In genomic region chr14:8392181-8392825, GRCm38 (mm10) we compare ENCODE assay signal across 19 mouse cellular contexts. TPM values are rescaled to one million over a fixed set of nuclear protein-coding genes. Genes with fewer than 3 reads are reported as not detected.
DNase-seq lines count a peak whose midpoint lies in the region.
"Had no signal": no experiment of that assay in that cellular context is flagged by ENCODE, and none has a peak within 500 bp of the region (broad histone marks: within the 10 kb centered on the region; RNA-seq: fewer than 3 reads in every experiment).

No protein-coding gene starts in this region.

- peak; percentile 45 for DNase-seq in adrenal gland, postnatal 14 days
- no peak for DNase-seq in adrenal gland, adult 18-20 months (ENCODE audit: low spot score in 2 of 2)
- peak; percentile 5 to 7 for DNase-seq in layer of hippocampus, adult 8-10 months (ENCODE audit: low spot score in 2 of 2)
- no peak for DNase-seq in layer of hippocampus, adult 11-12 months (ENCODE audit: low spot score)
- peak; percentile 58 to 63 for DNase-seq in right cerebral cortex, postnatal 10 days (ENCODE audit: low spot score in 2 of 2)
- DNase-seq in right cerebral cortex, postnatal 36 days (ENCODE audit: low spot score in 2 of 2): no peak
- peak; percentile 16 to 19 for DNase-seq in layer of hippocampus, postnatal 14 days (ENCODE audit: low spot score in 2 of 2)
- no peak for DNase-seq in spleen, adult 12 weeks (ENCODE audit: low spot score)
- DNase-seq: cerebellum, adult 2 months; cerebellum, postnatal 25 days; gastrocnemius, postnatal 14 days; heart, adult 11 months; kidney, postnatal 25 days; lung, postnatal 4 days; thymus, adult 2 months; thymus, postnatal 4 days had no signal

RNA-seq across cellular contexts. Expression of gene Oit1, which starts 13.7 kb away (rescaled TPM):
- 0.79 TPM in 1 of 2 replicates, not detected in the other for total RNA-seq in adrenal gland, postnatal 14 days (2021)
- total RNA-seq in adrenal gland, adult 18-20 months (2021): not detected
- not detected for total RNA-seq in layer of hippocampus, adult 8-10 months (2022)
- total RNA-seq in layer of hippocampus, postnatal 14 days (2021): not detected
- total RNA-seq: gastrocnemius, postnatal 14 days; hematopoietic stem cell, adult 5-6 weeks; hindbrain, postnatal 0 days; left cerebral cortex, adult 18-20 months had no signal

Comparison
In these comparisons a context has a peak if more than half of its experiments do, and no peak if none do; other contexts are left out.
1. DNase-seq: peak in adrenal gland, postnatal 14 days (single experiment), layer of hippocampus, adult 8-10 months (2 of 2), right cerebral cortex, postnatal 10 days (2 of 2) and layer of hippocampus, postnatal 14 days (2 of 2); none in adrenal gland, adult 18-20 months (0 of 2), layer of hippocampus, adult 11-12 months (single experiment), right cerebral cortex, postnatal 36 days (0 of 2) and spleen, adult 12 weeks (single experiment).